Mouse (Mus musculus) spleen, adult 2 months (tissue): Measurements from ENCODE around the gene Cachd1.

Source experiments
- CTCF ChIP-seq: fragments of 200-500 bp; IDR thresholded peaks from 2 replicates; pipeline ENCODE4 v1.5.1; 2011; ENCODE audit warnings: mild to moderate bottlenecking, inconsistent platforms; ENCODE audit not compliant: insufficient read depth, insufficient read length, insufficient replicate concordance; ENCODE audit errors: extremely low read depth
- POLR2A ChIP-seq: fragments of 200-500 bp; IDR thresholded peaks from 2 replicates; pipeline ENCODE4 v1.6.1; 2011; ENCODE audit warnings: low read depth, low read length, inconsistent platforms

GRCm38 (mm10) chr4:100923598-100923997, 147.1 kb downstream of the Cachd1 start:
- TF ChIP-seq POLR2A (no peak), CTCF (no peak)
